Mouse (Mus musculus): Measurements from ENCODE around the gene Tmsb15b1. TPM values are rescaled to one million over a fixed set of nuclear protein-coding genes. Genes with fewer than 3 reads are reported as not detected.
A peak's percentile ranks its signal among the peaks of the same experiment; 100 is the strongest.
"Not testable (repeated sequence)": the region's sequence is repeated elsewhere in the genome, so short reads cannot be mapped to it uniquely, and the experiment has no call there.

The Tmsb15b1 gene
- 47.4 and 55.3 TPM in 2 replicates for polyA plus RNA-seq (2015; fragmentation: Nextera tagmentation; extraction: Ambion mirVana)

DNA sequence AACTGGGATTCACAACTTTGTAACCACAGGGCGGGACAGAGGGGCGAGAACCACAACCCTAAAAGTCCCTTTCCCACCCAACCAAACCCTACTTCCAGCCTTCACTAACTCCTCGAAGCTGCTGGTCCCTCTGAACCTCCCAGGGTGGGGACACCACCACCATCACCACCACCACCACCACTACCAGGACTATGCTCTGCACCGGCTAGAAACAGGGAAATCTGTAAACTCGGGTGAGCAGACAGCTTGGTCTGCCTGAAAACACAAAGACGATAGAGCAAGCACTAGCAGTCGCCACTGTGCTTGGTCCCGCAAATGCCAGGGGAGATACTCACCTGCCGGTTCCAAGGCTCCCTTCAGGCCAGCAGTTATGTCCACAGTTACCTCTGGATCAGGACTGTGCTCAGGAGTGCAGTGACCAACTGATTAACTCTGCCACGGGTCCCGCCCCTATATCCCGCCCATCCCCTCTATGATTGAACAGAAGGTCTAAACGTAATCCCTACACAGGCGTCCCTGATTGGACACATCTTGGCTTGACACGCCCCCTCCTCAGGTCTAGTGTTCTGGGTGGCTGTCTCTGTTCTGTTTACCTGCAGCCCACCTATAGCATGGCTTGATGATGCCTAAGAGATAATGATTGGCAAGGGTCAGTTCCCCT, at the start of gene Tmsb15b1, which contains the start of gene Tmsb15l:
Gene Tmsb15b1 (minus strand): TSS at position 451 of the 661 bp plus-strand sequence.
Gene Tmsb15l (minus strand): TSS at position 446 of the 661 bp plus-strand sequence.
- peak; percentile 76 for DNase-seq (ENCODE audit: low spot score)

- peak; percentile 62 for DNase-seq (ENCODE audit: low spot score)
These were observed 42.6 kb upstream of the Tmsb15b1 start for GRCm38 (mm10) chrX:137019310-137019709.

DNA sequence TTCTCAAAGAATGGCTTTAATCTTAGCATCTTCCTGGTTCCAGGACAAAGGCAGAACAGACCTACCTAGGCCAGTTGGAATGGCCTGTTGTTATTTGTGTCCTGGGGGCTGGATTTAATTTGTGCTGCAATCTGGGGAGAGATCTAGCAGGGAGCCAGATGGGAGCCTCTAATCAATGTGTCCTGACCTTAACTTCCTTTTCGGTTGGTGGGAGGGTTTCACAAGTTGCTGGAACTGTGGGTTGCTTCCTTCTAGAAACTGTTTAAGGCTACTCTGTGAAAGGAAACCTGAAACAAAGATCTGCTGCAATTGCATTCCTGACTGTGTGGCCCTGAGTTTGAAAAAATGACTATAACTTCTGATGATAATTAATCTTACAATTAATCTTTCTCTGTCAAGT, 41.0 kb upstream of the Tmsb15b1 start:
- no peak for DNase-seq (ENCODE audit: low spot score)

DNA sequence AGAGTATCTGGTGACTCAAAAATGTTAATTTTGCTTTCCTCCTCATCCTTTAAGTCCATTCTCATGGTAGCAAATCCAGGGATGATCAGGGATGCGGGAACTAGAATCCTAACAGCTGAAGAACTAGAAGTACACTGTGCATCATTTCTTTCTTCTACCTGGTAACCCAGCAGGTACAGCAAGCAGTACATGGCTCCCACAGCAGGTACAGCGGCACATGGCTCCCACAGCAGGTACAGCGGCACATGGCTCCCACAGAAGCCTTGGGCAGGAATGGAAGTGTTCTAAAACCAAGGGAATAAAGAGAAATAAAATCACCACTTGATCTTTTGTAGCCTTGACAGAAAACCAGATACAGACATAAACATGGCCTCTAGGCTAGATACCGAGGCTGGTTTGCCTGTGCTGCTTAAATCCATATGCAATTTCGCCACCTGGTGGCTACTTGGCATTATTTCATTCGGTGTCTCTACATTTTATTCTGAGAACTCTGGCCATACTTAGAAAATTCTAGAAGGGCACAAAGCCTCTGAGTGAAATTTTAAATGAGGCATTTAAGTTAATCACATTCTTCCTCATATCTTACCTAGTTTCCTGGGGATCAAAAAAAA, 38.5 kb upstream of the Tmsb15b1 start:
- DNase-seq (ENCODE audit: low spot score) = peak; percentile 60

DNA sequence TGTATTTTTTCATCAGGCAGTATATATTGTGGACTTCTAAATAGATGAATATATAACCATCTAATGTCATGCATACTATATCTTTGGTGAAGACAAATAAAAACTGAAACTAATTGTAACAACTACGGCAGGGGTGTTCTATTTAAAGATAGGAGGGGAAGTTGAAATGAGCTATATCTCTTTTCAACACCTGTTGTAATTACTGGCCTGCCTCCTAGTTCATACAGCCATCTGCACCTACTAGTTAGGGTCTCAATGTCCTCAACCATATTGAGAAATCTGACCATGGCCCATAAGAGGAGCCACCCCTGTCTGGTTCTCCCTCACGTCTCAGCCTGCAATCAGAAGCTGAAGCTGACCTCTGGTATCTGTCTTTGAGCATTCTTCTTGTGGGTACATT, 19.6 kb upstream of the Tmsb15b1 start:
- no peak for DNase-seq (ENCODE audit: low spot score)

- DNase-seq (ENCODE audit: low spot score) = no peak
These were observed 17.0 kb upstream of the Tmsb15b1 start for GRCm38 (mm10) chrX:136993641-136994040.

GRCm38 (mm10) chrX:136992978-136993547, 16.4 kb upstream of the Tmsb15b1 start, which contains the start of gene Zcchc18:
Gene Zcchc18, plus strand, starts transcription at chrX:136993155.
- DNase-seq (ENCODE audit: low spot score) = peak; percentile 60

- no peak for DNase-seq (ENCODE audit: low spot score)
These were observed 15.7 kb upstream of the Tmsb15b1 start for GRCm38 (mm10) chrX:136992191-136992965.

- DNase-seq (ENCODE audit: low spot score) = no peak
These were observed 14.6 kb upstream of the Tmsb15b1 start for GRCm38 (mm10) chrX:136991274-136991673.

DNA sequence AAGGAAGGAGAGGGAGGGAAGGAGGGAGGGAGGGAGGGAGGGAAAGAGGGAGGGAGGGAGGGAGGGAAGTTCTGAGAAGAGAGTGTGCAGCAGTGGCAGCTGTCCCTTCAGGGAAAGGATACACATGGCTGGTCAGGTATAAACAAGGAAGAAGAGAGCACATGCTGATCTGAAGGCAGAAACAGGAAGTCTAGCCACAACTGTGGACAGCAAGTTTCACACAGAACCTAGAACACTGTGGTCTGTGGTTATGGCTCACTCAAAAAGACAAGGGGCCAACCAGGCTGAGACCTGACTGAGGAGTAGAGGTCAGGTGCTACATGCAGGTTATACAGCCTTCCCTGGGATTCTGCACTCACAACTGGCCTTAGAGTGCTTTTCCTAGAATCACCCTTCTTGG, 9.4 kb upstream of the Tmsb15b1 start:
- DNase-seq (ENCODE audit: low spot score) = no peak

DNA sequence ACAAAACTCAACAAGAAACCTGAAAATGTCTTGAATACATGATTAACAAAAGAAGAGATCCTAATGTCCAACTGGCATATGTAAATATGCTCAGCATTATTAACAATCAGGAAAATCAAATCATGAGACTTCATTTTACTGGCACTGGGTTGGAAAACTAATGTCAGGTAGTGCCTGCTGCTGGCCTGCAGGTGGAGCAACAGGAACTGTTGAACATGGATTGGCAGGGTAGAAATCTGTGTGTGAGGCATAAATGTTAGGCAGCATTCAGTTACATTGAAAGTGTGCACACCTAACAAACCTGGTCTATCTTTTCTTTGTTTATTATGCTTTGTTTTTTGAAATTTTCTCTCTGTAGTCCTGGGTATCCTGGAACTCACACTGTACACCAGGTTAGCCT, 1.9 kb upstream of the Tmsb15b1 start:
- no peak for DNase-seq (ENCODE audit: low spot score)

- not testable (repeated sequence) for DNase-seq (ENCODE audit: low spot score)
These were observed 1.3 kb downstream of the Tmsb15b1 start, which contains the start of gene Tmsb15b2 for GRCm38 (mm10) chrX:136975397-136975796. Gene Tmsb15b2, minus strand, starts transcription at chrX:136975497.

DNA sequence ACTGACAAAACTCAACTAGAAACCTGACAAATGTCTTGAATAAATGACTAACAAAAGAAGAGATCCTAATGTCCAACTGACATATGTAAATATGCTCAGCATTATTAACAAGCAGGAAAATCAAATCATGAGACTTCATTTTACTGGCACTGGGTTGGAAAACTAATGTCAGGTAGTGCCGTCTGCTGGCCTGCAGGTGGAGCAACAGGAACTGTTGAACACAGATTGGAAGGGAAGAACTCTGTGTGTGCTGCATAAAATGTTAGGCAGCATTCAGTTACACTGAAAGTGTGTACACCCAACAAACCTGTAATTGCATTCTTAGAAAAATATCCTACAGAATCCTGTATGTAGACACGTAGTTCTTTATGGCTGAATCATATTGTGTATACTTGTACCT, 17.0 kb downstream of the Tmsb15b1 start:
- peak; percentile 3 for DNase-seq (ENCODE audit: low spot score)

DNA sequence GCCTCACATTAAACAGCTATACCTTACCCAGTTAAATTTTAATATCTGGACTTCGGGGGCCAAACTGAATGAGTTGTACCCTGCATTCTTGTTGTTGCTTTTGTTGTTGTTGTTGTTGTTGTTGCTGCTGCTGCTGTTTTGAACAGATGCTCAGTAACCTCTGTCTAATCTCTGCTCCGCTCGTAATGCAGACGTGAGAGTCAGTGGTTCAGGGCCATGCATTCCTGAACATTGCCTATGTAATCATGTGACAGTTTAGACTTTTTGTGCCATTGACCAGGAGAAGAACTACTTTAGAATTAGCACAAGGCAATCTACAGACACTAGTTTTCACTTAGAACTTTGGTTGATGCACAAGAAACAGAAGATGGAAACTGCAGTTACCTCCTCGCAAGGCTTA, 18.4 kb downstream of the Tmsb15b1 start:
- not testable (repeated sequence) for DNase-seq (ENCODE audit: low spot score)

GRCm38 (mm10) chrX:136957583-136958279, 18.9 kb downstream of the Tmsb15b1 start:
- DNase-seq (ENCODE audit: low spot score) = peak; percentile 4

GRCm38 (mm10) chrX:136937985-136938384, 38.7 kb downstream of the Tmsb15b1 start:
- no peak for DNase-seq (ENCODE audit: low spot score)

- DNase-seq (ENCODE audit: low spot score) = peak; percentile 25
These were observed 49.6 kb downstream of the Tmsb15b1 start, which contains the start of gene H2bfm for GRCm38 (mm10) chrX:136927031-136927430. Gene H2bfm, plus strand, starts transcription at chrX:136927325.

GRCm38 (mm10) chrX:136925863-136926262, 50.8 kb downstream of the Tmsb15b1 start:
- peak; percentile 22 for DNase-seq (ENCODE audit: low spot score)
